Mouse (Mus musculus) ovary, postnatal 10 days (tissue): ENCODE measurements around the gene Prg2.

ENCODE experiments used
- DNase-seq: peaks from one replicate; pipeline ENCODE4 v3.0.0; 2022; ENCODE audit warnings: low spot score

The Prg2 gene

GRCm38 (mm10) chr2:85029897-85030296, 49.6 kb downstream of the Prg2 start:
- no peak for DNase-seq

- no peak for DNase-seq
Observed at GRCm38 (mm10) chr2:85030989-85031388, 50.7 kb downstream of the Prg2 start.

- DNase-seq: no peak
Observed at GRCm38 (mm10) chr2:85033121-85033520, 52.9 kb downstream of the Prg2 start.
